Mouse (Mus musculus): Measurements from ENCODE around the gene Ppa2. TPM values are rescaled to one million over a fixed set of nuclear protein-coding genes. Genes with fewer than 3 reads are reported as not detected.
A peak's percentile ranks its signal among the peaks of the same experiment; 100 is the strongest.

The Ppa2 gene
- total and polyA plus RNA-seq, 2 experiments from 2014 or later, result 23.4 to 88.2 TPM

- Histone ChIP-seq H3K27me3 (ENCODE audit: insufficient read depth, low read length) (no peaks in the 10 kb centered on the region), H3K4me3 (ENCODE audit: low read length) (peak overlapping the region; percentile 80), H3K4me2 (ENCODE audit: low read depth, low read length) (peak overlapping the region; percentile 80), H3K36me3 (ENCODE audit: insufficient read depth, low read length) (no peaks in the 10 kb centered on the region), H3K9ac (replicated peaks; ENCODE audit: low read length) (peak overlapping the region; percentile 86), H3K27ac (peak overlapping the region; percentile 98), H3K9me3 (ENCODE audit: low read length) (no peaks in the 10 kb centered on the region), H3K4me1 (ENCODE audit: insufficient read depth, low read length) (no peaks in the 10 kb centered on the region)
- 15% methylated on average over 14 of the region's 14 CpGs for WGBS
- DNase-seq (ENCODE audit: low spot score), result no peak
- ATAC-seq, result peak; percentile 30; the same call in 1 of the 2 replicates
- no peak for TF ChIP-seq CTCF (IDR thresholded peaks at IDR 0.05; ENCODE audit: low read depth)
Measured at GRCm38 (mm10) chr3:133310809-133311179, 884 bp downstream of the Ppa2 start.

- TF ChIP-seq CTCF (IDR thresholded peaks at IDR 0.05; ENCODE audit: low read depth), result no peak
- no peak for ATAC-seq
- Histone ChIP-seq H3K9me3 (ENCODE audit: low read length) (no peaks in the 10 kb centered on the region), H3K27ac (no peak overlapping the region), H3K36me3 (ENCODE audit: insufficient read depth, low read length) (no peaks in the 10 kb centered on the region), H3K4me2 (ENCODE audit: low read depth, low read length) (no peak overlapping the region), H3K27me3 (ENCODE audit: insufficient read depth, low read length) (no peaks in the 10 kb centered on the region), H3K4me3 (ENCODE audit: low read length) (no peak overlapping the region), H3K4me1 (ENCODE audit: insufficient read depth, low read length) (no peaks in the 10 kb centered on the region), H3K9ac (replicated peaks; ENCODE audit: low read length) (no peak overlapping the region)
- DNase-seq (ENCODE audit: low spot score), result no peak
- WGBS, result 97% methylated on average over 3 of the region's 3 CpGs
Measured at GRCm38 (mm10) chr3:133312331-133312730, 2.4 kb downstream of the Ppa2 start.

GRCm38 (mm10) chr3:133312850-133313249 is 2.9 kb downstream of the Ppa2 start:
- 69% methylated on average over 6 of the region's 6 CpGs for WGBS
- TF ChIP-seq CTCF (IDR thresholded peaks at IDR 0.05; ENCODE audit: low read depth), result no peak
- no peak overlapping the region for H3K27ac ChIP-seq
- H3K27me3 ChIP-seq (ENCODE audit: insufficient read depth, low read length), result no peaks in the 10 kb centered on the region
- no peaks in the 10 kb centered on the region for H3K4me1 ChIP-seq (ENCODE audit: insufficient read depth, low read length)
- H3K36me3 ChIP-seq (ENCODE audit: insufficient read depth, low read length), result no peaks in the 10 kb centered on the region
- H3K4me2 ChIP-seq (ENCODE audit: low read depth, low read length), result no peak overlapping the region
- DNase-seq (ENCODE audit: low spot score) (no peak), ATAC-seq (no peak)
- H3K4me3 ChIP-seq (ENCODE audit: low read length), result no peak overlapping the region
- H3K9ac ChIP-seq (replicated peaks; ENCODE audit: low read length), result no peak overlapping the region
- H3K9me3 ChIP-seq (ENCODE audit: low read length), result no peaks in the 10 kb centered on the region

- no peak for DNase-seq (ENCODE audit: low spot score)
Measured at GRCm38 (mm10) chr3:133313491-133314199, 3.7 kb downstream of the Ppa2 start.

GRCm38 (mm10) chr3:133314475-133314874 is 4.6 kb downstream of the Ppa2 start:
- peak; percentile 69 for DNase-seq (ENCODE audit: low spot score)
- no peak overlapping the region for H3K4me3 ChIP-seq (ENCODE audit: low read length)
- ATAC-seq, result no peak
- peak; percentile 90 for TF ChIP-seq CTCF (IDR thresholded peaks at IDR 0.05; ENCODE audit: low read depth)
- H3K9ac ChIP-seq (replicated peaks; ENCODE audit: low read length), result no peak overlapping the region
- H3K36me3 ChIP-seq (ENCODE audit: insufficient read depth, low read length), result no peaks in the 10 kb centered on the region
- no peaks in the 10 kb centered on the region for H3K27me3 ChIP-seq (ENCODE audit: insufficient read depth, low read length)
- H3K9me3 ChIP-seq (ENCODE audit: low read length), result no peaks in the 10 kb centered on the region
- no peak overlapping the region for H3K4me2 ChIP-seq (ENCODE audit: low read depth, low read length)
- no peak overlapping the region for H3K27ac ChIP-seq
- 43% methylated on average over 6 of the region's 6 CpGs for WGBS
- no peaks in the 10 kb centered on the region for H3K4me1 ChIP-seq (ENCODE audit: insufficient read depth, low read length)

More at GRCm38 (mm10) chr3:133313491-133314199, 3.7 kb downstream of the Ppa2 start:
- Histone ChIP-seq H3K27me3 (ENCODE audit: insufficient read depth, low read length) (no peaks in the 10 kb centered on the region), H3K36me3 (ENCODE audit: insufficient read depth, low read length) (no peaks in the 10 kb centered on the region), H3K9me3 (ENCODE audit: low read length) (no peaks in the 10 kb centered on the region), H3K4me2 (ENCODE audit: low read depth, low read length) (no peak overlapping the region), H3K4me1 (ENCODE audit: insufficient read depth, low read length) (no peaks in the 10 kb centered on the region), H3K27ac (no peak overlapping the region), H3K4me3 (ENCODE audit: low read length) (no peak overlapping the region), H3K9ac (replicated peaks; ENCODE audit: low read length) (no peak overlapping the region)
- 94% methylated on average over 3 of the region's 3 CpGs for WGBS
- no peak for ATAC-seq
- TF ChIP-seq CTCF (IDR thresholded peaks at IDR 0.05; ENCODE audit: low read depth), result no peak

GRCm38 (mm10) chr3:133315011-133315410 is 5.1 kb downstream of the Ppa2 start:
- no peaks in the 10 kb centered on the region for H3K36me3 ChIP-seq (ENCODE audit: insufficient read depth, low read length)
- 96% methylated on average over 14 of the region's 14 CpGs for WGBS

GRCm38 (mm10) chr3:133315647-133316046 is 5.7 kb downstream of the Ppa2 start:
- no peak overlapping the region for H3K4me2 ChIP-seq (ENCODE audit: low read depth, low read length)
- WGBS, result 94% methylated on average over 8 of the region's 8 CpGs

More at GRCm38 (mm10) chr3:133315011-133315410, 5.1 kb downstream of the Ppa2 start:
- Histone ChIP-seq H3K9ac (replicated peaks; ENCODE audit: low read length) (no peak overlapping the region), H3K4me1 (ENCODE audit: insufficient read depth, low read length) (no peaks in the 10 kb centered on the region), H3K4me3 (ENCODE audit: low read length) (no peak overlapping the region), H3K27ac (no peak overlapping the region), H3K27me3 (ENCODE audit: insufficient read depth, low read length) (no peaks in the 10 kb centered on the region), H3K9me3 (ENCODE audit: low read length) (no peaks in the 10 kb centered on the region), H3K4me2 (ENCODE audit: low read depth, low read length) (no peak overlapping the region)
- TF ChIP-seq CTCF (IDR thresholded peaks at IDR 0.05; ENCODE audit: low read depth), result no peak
- ATAC-seq, result no peak
- no peak for DNase-seq (ENCODE audit: low spot score)

More at GRCm38 (mm10) chr3:133315647-133316046, 5.7 kb downstream of the Ppa2 start:
- no peaks in the 10 kb centered on the region for H3K36me3 ChIP-seq (ENCODE audit: insufficient read depth, low read length)
- no peak overlapping the region for H3K27ac ChIP-seq
- ATAC-seq, result no peak
- no peak for DNase-seq (ENCODE audit: low spot score)
- H3K4me1 ChIP-seq (ENCODE audit: insufficient read depth, low read length), result no peaks in the 10 kb centered on the region
- no peak for TF ChIP-seq CTCF (IDR thresholded peaks at IDR 0.05; ENCODE audit: low read depth)
- no peak overlapping the region for H3K4me3 ChIP-seq (ENCODE audit: low read length)
- no peak overlapping the region for H3K9ac ChIP-seq (replicated peaks; ENCODE audit: low read length)
- H3K27me3 ChIP-seq (ENCODE audit: insufficient read depth, low read length), result no peaks in the 10 kb centered on the region
- H3K9me3 ChIP-seq (ENCODE audit: low read length), result no peaks in the 10 kb centered on the region

Measured in hindbrain, postnatal 0 days (tissue).